21 mouse cellular contexts compared by ENCODE assay signal in the genomic region with DNA sequence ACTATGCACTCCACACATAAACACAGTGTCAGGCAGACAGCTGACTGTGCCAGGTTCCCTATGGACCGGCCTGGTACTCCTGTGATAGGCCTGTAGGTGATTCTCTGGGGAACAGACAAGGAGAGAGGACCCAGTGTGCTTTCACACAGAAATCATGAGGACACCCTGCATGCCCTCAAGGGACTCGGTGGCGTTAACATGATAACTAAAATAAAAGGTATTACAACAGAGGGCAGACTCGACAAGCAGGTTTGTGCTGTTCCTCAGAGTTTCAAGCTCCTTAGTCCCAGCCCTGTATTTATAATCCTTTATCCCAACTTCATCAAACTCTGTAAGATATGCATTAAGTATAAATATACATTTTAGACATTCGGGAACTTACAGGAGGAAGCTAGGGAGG.
"Had no signal": no experiment of that assay in that cellular context is flagged by ENCODE, and none has a peak within 500 bp of the region (broad histone marks: within the 10 kb centered on the region; RNA-seq: fewer than 3 reads in every experiment).

No protein-coding gene starts in this region.

- H3K27me3 ChIP-seq: kidney, embryonic 15.5 days; limb, embryonic 12.5 days; midbrain, embryonic 13.5 days; neural tube, embryonic 13.5 days; stomach, embryonic 15.5 days had no signal

- H3K9me3 ChIP-seq: kidney, embryonic 15.5 days; limb, embryonic 12.5 days; liver, embryonic 13.5 days; midbrain, embryonic 13.5 days; neural tube, embryonic 13.5 days; stomach, embryonic 15.5 days had no signal

- H3K9ac ChIP-seq: kidney, embryonic 15.5 days; limb, embryonic 12.5 days; liver, embryonic 13.5 days; lung, embryonic 14.5 days; midbrain, embryonic 13.5 days; neural tube, embryonic 13.5 days; stomach, embryonic 15.5 days had no signal

- H3K4me2 ChIP-seq: kidney, embryonic 15.5 days; limb, embryonic 12.5 days; liver, embryonic 13.5 days; lung, embryonic 14.5 days; midbrain, embryonic 13.5 days; neural tube, embryonic 13.5 days; stomach, embryonic 15.5 days had no signal

- H3K4me3 ChIP-seq: kidney, embryonic 15.5 days; limb, embryonic 12.5 days; liver, embryonic 13.5 days; midbrain, embryonic 13.5 days; myocyte; neural tube, embryonic 13.5 days; stomach, embryonic 15.5 days had no signal

- H3K36me3 ChIP-seq: liver, embryonic 13.5 days; stomach, embryonic 15.5 days had no signal

- ATAC-seq: lung, postnatal 0 days; midbrain, embryonic 13.5 days; midbrain, embryonic 16.5 days had no signal

- H3K27ac ChIP-seq: kidney, embryonic 15.5 days; limb, embryonic 12.5 days; liver, embryonic 13.5 days; macrophage; midbrain, embryonic 13.5 days; neural tube, embryonic 13.5 days; stomach, embryonic 15.5 days had no signal

- DNase-seq: kidney, adult 11 months; kidney, adult 8-10 months; kidney, postnatal 10 days; kidney, postnatal 36 days; layer of hippocampus, adult 9-11 months; liver, embryonic 13.5 days; lung, embryonic 14.5 days; retina, postnatal 1 day; right cerebral cortex, postnatal 25 days; spleen, adult 18-20 months; thymus, adult 2 months; thymus, postnatal 14 days had no signal
